Mouse (Mus musculus): ENCODE results near the gene Ndufs3. TPM values are rescaled to one million over a fixed set of nuclear protein-coding genes. Genes with fewer than 3 reads are reported as not detected.
"Not testable (repeated sequence)": the region's sequence is repeated elsewhere in the genome, so short reads cannot be mapped to it uniquely, and the experiment has no call there.

Gene Ndufs3
- total RNA-seq, 2 experiments from 2014 or later: 455 to 488 TPM

DNA sequence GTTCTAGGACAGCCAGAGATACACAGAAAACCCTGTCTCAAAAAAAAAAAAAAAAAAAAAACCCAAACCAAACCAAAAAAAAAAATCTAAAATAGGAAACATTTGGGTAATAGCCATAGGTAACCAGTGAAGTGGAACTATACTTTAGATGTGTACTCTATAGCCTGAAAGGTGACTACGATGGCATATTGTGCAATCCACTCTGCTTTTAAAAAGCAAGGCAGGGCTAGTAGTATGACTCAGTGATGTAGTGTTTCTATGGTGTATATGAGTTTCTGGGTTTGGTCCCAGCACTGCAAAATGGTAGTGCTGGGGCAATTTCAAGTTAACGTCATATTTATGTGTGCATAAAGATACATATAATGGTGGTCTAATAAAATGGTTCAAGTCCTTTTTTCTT is 2.1 kb upstream of the Ndufs3 start:
- no peak for DNase-seq

DNA sequence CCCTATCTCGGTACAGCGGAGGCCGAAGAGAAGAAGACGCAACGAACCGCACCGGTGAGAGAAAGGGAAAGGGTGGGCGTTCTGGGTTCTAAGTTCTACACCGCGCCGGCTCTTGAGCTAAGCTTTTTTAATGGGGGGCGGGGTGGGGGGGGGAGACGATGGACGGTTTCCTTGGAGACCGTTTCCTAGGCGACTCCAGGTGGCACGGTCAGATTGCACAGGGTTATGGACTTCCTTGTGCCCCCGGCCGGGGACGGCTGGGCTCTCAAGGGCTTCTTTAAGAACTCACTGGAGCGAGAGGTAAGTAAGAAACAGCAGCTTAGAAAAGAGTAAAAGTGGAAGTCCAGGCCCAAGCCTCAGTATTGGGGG is 213 bp upstream of the Ndufs3 start:
- no peak for DNase-seq

DNA sequence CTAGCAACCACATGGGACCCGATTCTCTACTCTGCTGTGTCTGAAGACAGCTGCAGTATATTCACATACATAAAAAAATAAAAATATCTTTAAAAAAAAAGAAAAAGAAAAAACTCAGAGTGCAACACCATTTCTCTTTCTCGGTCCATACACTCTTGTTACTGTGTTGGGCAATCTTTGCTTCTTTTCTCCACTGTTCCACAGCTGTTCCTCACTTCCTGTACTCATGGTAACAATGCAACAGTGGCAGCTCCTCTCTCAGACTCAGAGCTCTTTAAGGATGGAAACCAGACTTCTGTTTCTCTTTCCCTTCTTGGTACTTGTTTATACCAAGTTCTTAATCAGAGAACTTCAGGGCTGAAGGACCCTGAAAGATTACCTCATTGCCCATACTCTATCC is 1.2 kb downstream of the Ndufs3 start:
- DNase-seq: no peak

DNA sequence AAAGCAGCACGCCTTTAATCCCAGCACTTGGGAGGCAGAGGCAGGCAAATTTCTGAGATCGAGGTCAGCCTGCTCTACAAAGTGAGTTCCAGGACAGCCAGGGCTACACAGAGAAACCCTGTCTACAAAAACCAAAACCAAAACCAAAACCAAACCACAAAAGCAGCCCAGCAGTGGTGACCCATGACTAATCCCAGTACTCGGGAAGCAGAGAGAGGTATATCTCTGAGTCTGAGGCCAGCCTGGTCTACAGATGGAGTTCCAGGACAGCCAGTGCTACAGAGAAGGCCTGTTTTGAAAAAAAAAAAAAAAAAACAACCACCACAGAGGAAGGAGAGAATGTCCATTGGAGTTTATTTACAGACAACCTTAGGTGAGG is 10.3 kb downstream of the Ndufs3 start:
- not testable (repeated sequence) for DNase-seq

DNA sequence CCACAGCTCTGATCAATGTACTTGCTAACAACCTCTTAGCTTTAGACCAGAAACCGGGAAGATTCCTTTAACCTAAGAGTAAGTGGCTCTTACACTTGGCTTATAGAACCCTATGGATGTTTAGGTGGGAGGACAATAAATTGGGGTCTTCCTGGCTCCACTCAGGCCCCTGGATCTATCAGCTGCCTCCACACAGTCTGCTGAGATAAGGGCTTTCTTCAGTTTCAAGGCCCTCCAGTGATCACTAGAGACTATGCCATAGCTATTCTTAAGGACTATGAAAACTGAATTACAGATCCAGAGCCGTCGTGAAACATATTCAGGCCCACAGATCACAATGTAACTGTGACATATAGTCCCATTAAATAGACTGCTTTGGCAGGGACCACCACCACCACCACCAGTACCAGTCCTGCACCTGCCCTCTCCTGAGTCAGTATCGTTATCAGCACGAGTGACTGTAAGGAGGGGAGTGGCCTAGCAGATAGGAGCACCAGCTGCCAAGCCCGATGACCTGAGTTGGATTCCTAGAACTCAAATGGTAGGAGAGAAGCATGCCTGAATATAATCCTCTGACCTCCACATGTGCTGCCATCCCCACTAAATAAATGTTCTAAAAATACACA is 10.8 kb downstream of the Ndufs3 start:
- DNase-seq: no peak

DNA sequence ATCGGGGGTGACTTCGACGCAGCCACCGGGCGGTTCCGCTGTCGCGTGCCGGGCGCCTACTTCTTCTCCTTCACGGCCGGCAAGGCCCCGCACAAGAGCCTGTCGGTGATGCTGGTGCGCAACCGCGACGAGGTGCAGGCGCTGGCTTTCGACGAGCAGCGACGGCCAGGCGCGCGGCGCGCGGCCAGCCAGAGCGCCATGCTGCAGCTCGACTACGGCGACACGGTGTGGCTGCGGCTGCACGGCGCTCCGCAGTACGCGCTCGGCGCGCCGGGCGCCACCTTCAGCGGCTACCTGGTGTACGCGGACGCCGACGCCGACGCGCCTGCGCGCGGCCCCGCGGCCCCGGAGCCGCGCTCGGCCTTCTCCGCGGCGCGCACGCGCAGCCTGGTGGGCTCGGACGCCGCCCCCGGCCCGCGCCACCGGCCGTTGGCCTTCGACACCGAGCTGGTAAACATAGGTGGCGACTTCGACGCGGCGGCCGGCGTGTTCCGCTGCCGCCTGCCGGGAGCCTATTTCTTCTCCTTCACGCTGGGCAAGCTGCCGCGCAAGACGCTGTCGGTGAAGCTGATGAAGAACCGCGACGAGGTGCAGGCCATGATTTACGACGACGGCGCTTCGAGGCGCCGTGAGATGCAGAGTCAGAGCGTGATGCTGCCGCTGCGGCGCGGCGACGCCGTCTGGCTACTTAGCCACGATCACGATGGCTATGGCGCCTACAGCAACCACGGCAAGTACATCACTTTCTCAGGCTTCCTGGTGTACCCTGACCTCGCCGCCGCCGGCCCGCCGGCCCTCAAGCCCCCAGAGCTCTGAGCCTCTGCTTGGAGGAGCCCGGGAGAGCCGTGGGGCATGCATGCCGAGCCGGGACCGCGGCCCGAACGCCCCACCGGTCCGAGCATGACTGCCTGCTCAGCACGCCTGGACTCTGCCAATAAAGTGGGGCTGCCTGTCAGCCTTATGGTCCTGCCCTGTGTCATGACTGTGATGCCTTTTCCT is 14.8 kb downstream of the Ndufs3 start:
- peak; percentile 32 for DNase-seq

DNA sequence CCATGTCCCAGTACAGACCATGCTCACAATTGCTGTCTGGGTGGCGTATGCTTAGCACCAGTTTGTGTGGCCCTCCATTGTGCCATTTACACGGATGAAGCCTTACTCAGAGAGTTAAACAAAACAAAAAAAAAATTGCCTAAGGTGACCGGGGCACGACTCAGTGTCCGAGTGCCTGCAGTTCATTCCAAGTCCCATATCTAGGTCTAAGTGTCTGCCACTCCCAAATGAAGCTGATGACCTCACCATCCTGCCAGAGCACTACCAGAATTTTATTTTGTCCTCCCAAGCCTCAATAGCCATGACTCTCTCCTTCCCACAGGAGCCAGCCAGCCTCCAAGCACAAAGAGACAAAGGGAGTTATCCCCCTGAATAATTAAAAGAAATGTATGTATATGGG is 17.0 kb downstream of the Ndufs3 start:
- no peak for DNase-seq

DNA sequence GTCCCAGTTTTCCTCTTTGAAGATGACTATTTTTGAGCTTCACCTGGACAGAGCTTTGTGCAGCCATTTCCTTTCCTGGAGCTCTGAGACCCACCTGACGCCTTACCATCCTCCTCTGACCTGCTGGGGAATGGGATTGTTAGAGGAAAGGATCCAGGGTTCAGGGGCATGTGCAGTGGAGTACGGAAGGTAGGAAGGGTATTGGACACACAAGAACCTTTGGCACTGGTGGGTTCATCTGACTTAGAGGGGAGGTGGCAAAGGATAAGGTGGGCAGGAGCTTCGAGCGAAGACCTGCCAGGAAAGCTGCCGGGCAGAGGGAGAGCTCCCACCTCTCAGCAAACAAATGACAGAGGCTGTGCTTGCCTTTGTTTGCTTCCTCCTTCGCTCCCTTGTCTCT is 18.2 kb downstream of the Ndufs3 start:
- no peak for DNase-seq

DNA sequence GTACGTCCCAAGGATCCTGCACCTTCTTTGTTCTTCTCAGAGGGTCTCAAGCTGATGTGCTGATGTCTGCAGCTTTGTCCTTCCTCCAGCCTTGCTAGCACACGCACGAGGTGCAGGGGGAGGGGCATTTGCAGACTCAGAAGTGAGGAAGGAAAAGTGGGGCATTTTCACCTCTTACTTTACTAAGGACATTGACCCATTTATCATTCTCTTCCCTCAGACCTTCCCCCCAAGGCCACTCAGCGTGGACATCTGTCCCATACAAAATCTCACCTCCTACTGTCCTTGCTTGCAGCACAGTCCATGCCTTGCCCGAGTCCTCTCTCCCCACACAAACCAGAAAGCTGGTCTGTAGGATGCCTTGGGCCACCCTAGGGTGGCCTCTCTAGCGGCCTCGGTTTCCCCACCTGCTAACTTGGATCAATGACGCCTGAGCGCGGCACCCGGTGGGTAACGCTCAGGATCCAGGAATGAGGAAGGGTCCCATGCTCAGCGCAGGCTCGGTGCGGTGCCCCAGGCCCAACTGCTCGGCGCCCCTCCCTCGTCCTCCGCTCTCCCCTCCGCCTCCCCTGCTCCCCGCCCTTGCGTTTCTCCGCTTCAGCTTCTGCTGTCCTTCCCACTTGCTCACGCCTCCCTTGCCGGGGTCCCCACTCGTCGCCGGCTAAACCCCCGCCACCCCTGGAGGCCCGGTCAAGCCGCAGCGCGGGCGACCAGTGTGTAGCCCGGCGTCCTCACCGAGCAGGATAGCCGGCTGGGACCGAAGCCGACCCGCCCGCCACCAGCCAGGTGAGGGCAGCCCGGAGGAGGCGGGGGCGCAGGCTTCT is 19.2 kb downstream of the Ndufs3 start, which contains the start of gene C1qtnf4:
Gene C1qtnf4 (plus strand): TSS at position 643 of the 824 bp plus-strand sequence.
- DNase-seq: no peak

DNA sequence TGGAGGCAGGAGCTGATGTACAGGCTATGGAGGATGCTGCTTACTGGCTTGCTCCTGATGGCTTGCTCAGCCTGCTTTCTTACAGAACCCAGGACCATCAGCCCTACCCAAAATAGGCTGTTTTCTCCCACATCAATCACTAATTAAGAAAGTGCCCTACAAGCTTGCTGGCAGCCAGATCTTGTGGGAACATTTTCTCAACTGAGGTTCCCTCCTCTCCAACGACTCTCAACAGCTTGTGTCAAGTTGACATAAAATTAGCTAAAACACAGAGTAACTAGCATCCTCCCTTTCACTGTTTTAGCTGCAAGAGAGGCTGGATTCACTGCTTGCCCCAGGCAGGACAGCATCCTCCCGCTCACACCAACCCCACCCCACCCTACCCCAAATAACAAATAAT is 22.8 kb downstream of the Ndufs3 start:
- DNase-seq: no peak

DNA sequence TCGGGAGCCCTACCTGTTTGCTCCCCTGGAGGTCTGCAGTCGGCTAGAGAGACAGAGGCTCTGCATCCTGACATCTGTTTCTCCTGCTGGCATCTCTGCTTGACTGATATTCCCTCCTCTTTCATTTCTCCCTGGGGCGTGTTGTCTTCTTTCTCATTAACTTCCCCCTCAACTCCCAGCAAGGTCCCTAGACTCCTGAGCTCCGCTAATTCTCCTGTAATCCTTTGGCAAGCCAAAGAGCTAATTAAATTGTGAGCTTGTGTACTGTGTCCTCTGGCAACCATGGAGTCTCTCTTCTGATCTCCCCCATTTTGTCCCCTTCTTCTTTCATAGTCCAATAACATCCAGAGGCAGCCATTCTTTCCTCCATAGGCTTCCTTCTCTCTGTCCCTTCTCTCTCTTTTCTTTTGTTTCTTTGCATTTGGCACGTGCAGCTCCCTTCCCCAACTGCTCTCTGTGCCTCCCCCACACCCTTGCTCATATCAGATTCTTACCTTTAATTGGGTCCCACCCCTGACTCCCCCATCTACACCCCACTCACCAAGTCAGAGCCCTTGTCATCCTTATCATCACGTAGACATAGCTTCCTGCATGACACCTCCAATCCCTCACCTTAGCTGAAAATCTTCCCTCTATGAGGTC is 24.4 kb downstream of the Ndufs3 start:
- no peak for DNase-seq

DNA sequence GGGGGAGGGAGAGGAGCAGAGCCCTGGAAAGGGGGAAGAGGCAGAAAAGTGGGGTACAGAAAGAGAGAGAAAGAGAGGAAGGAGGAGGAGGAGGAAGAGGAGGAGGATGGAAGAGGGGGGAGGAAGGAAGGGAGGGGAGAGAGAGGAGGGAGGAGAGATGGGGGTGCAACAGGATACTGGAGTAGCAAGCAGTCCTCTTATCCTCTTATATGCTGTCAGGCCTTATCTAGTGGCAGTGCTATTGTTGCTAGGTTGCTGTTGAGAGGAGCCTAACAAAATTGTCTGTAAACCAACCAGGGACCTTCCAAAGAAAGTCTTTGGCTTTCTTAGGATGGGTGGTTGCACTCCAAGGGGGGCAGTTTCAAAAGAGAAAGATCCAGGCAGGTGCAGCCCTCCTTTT is 25.2 kb downstream of the Ndufs3 start:
- no peak for DNase-seq

DNA sequence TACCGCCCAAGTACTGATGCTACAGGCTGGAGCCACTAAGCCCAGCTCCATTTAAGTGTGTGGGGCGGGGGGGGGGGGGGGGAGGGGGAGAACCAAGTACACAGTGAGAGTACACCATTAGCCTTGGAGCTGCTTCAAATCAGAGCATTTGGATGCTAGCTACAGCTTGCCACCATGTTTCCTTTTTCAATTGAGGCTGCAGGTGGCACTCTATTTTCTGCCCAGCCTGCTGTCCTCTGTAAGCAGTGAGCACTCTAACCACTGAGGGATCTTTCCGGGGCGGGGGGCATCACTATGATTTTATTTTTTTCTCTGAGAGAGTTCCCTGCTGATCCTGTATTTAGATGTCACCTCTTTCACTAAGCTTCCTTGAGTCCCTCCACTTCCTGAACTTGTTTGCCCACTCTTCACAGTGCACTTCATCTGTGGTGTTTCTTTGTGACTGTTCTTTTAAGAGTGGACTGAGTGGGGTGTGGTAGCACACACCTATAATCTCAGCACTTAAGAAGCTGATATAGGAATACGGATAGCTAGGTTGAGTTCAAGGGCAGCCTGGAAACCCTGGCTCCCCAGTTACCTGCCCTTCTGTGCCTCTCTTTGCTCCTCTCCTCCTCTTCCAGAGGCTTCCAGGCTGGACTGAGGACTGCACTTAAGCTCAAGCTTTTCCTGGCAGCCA is 26.9 kb downstream of the Ndufs3 start:
- DNase-seq: no peak

DNA sequence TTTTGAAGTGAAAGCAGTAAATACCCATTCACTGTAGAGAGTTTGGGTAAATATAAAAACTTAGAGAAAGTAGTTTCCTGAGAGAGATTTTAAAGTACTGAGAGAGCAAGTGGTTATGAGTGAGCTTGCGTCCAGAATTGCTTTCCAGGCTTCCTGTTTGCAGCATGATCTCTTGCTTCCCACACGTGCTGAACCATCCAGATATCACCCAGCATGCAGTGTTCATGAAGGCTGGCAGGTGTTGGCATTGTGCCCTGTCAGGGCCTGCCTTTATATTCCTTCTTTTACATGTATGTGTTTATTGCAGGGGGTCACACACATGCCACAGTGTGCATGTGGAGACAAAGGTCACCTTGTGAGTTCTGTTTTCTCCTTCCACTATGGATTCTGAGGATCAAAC is 29.4 kb downstream of the Ndufs3 start:
- no peak for DNase-seq

DNA sequence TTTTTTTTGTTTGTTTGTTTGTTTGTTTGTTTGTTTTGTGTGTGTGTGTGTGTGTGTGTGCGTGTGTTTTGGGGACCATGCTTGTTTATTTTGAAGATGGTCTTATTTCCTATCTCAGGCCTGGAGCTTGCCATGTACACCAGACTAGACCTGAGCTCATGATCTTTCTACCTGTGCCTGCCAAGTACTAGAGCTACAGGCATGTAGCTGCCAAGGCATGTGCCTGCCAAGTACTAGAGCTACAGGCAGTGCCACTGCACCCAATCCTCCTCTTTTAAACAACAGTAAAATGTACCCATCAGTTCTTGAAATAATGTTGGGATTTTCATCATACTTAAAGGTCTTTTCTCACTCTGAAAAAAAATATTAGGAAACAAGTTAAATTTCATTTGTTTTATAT is 30.6 kb downstream of the Ndufs3 start:
- DNase-seq: no peak

DNA sequence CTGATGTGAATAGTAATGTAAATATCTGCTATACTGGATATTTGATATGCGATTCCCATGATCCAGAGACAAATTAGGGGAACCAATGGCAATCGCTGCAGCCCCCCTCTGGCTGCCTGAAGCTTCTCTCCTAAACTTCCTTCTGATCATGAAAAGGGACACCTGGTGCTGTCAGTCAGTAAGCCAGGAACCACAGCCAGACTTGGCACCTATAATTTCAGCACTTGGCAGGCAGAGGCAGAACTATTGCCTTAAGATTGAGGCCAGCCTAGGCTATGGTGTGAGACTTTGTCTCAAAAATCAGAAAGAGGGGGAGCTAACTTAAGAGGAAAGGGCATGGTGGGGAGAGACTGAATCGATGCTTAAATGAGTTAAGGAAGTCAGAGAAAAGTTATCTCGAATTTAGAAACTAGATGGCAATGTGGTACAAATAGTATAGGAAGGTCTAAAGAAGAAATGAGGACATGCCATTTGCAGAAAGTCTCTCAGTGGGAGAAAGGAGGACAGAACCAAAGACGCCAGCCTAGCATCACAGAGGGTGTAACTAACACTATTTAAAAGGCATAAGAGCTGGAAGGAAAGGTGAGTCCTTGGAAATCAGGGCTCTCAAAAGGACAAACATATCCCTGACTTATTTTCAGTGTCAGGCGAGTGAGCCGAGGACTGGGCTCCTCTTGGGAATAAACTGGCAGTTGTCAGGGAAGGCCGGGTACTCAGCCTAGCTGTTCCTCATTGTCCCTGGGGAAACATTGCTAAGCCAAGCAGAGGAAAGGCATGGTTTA is 33.3 kb downstream of the Ndufs3 start:
- peak; percentile 52 for DNase-seq

DNA sequence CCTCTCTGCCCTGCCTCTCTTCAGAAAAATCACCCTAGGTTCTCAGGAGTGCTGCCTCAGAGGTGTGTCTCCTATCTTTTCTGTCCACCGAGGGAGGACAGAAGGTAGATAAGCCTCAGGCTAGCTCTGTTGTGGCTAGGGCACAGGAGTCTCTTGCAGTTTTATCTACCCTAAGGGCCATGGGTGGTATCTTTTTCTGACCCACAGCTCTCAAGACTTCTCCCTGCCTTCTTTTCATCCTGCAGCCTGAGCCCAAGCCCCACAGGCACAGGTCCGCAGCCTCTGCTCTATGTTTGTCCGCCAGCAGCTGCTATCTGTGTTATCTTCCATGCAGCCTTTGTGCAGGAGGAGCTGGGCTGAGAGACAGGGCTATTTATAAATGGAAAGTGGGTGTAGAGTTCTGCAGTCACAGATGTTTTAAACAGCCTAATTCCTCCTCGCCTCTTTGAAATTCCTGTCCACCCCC is 34.5 kb downstream of the Ndufs3 start:
- no peak for DNase-seq

DNA sequence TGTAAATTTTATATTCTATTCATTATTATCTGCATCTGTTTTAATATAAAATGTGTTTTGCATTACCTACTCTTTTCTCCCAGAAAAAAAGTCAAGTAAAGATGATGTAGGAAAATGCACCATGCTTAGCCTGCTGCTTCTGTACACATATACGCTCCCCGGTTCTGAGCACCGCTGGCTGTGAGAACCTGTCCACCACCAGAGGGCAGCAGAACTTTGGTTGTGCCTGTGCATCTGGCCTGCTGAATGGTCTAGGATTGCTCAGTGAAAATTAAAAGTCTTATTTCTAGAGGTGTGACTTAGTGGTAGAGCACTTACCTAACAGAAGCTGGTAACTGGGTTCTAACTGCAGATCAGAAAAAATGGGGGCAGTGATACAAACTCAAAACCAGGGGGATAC is 38.1 kb downstream of the Ndufs3 start:
- peak; percentile 64 for DNase-seq

DNA sequence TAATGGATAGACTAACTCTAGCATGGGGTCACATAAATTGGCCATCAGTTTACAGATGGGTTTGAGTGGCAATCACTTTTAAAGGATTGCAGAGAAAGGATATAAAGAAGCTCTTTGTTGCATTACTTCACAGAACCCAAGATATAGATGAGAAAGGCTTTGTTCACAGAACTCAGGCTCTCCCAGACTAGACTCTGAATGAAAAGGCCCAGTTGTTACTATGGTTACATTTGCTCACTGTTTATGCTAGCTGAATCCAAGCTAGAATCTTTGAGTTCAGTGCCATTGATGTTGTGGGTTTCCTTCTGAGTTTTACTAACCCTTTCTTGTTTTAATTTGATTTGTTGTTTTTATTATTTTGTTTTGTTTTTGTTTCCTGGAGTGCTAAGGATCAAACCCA is 40.4 kb downstream of the Ndufs3 start:
- no peak for DNase-seq

DNA sequence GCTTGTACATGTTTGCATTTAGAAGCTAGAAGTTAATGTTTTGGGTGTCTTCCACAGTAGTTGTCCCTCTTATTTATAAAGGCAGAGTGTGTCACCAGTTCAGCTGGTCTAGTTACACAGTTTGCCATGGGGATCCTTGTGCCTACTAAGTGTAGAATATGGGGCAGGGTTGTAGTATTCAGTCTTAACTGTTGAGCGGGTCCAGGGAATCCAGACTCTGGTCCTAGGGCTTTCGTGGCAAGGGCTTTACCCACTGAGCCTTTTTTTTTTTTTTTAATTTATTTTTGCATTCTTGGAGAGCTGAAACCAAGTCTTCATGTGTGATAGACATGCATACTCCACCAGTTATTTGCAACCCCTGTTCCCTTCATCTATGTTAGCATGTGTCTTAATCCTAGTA is 43.1 kb downstream of the Ndufs3 start:
- DNase-seq: no peak

DNA sequence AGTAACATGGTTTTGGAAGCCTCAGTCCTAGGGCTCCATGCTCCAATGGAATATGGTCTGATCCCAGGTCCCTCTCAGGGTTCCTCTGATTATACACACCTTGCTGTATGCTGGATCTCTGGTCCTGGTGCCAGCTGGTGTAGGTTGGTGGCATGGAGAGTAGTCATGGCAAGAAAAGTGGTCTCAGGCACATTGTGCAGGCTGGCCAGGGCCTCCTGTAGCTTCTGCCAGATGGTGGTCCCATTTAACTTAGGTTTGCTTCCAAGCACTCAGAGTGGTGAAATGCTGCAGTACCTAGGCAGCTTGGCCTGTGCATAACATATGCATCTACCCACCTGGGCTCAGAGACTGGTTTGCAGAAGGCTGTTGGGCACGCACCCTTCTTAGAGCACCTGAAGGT is 54.2 kb downstream of the Ndufs3 start:
- no peak for DNase-seq
